Mouse (Mus musculus): ENCODE data around the gene Olfr1105.

Gene Olfr1105

GRCm38 (mm10) chr2:87036431-87036830, at the start of gene Olfr1105:
Gene Olfr1105 (minus strand): TSS chr2:87036531.
- no peak for DNase-seq (ENCODE audit: low read depth, low spot score)

GRCm38 (mm10) chr2:87075717-87076116, 39.4 kb upstream of the Olfr1105 start, which contains the start of gene Olfr1107:
Gene Olfr1107 (minus strand): TSS chr2:87075817.
- no peak for DNase-seq (ENCODE audit: low read depth, low spot score)

GRCm38 (mm10) chr2:87052173-87052572, 15.8 kb upstream of the Olfr1105 start, which contains the start of gene Olfr1106:
Gene Olfr1106 (minus strand): TSS chr2:87052273.
- DNase-seq (ENCODE audit: low read depth, low spot score) = no peak

- DNase-seq (ENCODE audit: low read depth, low spot score) = no peak
Measured at GRCm38 (mm10) chr2:87026980-87027379, 9.4 kb downstream of the Olfr1105 start, which contains the start of gene Olfr1104. Gene Olfr1104 (minus strand): TSS chr2:87027080.

- DNase-seq (ENCODE audit: low read depth, low spot score) = no peak
Measured at GRCm38 (mm10) chr2:86998098-86998497, 38.2 kb downstream of the Olfr1105 start, which contains the start of gene Olfr1102. Gene Olfr1102 (plus strand): TSS chr2:86998398.

GRCm38 (mm10) chr2:86991121-86991520, 45.2 kb downstream of the Olfr1105 start, which contains the start of gene Olfr1101:
Gene Olfr1101 (minus strand): TSS chr2:86991221.
- DNase-seq (ENCODE audit: low read depth, low spot score) = no peak
